Mouse (Mus musculus) limb, embryonic 12.5 days (tissue): Measurements from ENCODE around the gene Taar1. TPM values are rescaled to one million over a fixed set of nuclear protein-coding genes. Genes with fewer than 3 reads are reported as not detected.

Experiments used
- polyA plus RNA-seq: library from polyadenylated mRNA; unstranded; fragments of >200 nt; fragmentation: Nextera tagmentation; extraction: Ambion mirVana; gene quantifications from 2 replicates; pipeline ENCODE4 v1.2.1, GENCODE M21; 2016

Gene Taar1
- polyA plus RNA-seq, 1 experiment from 2014 or later, result not detected

Other genes with a start within 250 kb of the Taar1 start
- gene Rps12, start 133.1 kb upstream of the Taar1 start, polyA plus RNA-seq, result 152 and 159 TPM in 2 replicates
- 13.4 and 15.2 TPM in 2 replicates for gene Slc18b1, start 123.4 kb upstream of the Taar1 start, polyA plus RNA-seq
- not detected in 2 replicates for gene Vnn3, start 68.9 kb upstream of the Taar1 start, polyA plus RNA-seq
- gene Vnn1, start 25.7 kb upstream of the Taar1 start, polyA plus RNA-seq, result 0.61 and 1.0 TPM in 2 replicates
- gene Taar2, start 18.2 kb downstream of the Taar1 start, polyA plus RNA-seq, result not detected in 2 replicates
- gene Taar3, start 29.2 kb downstream of the Taar1 start, polyA plus RNA-seq, result not detected in 2 replicates
- not detected in 2 replicates for gene Taar4, start 40.1 kb downstream of the Taar1 start, polyA plus RNA-seq
- gene Taar5, start 50.4 kb downstream of the Taar1 start, polyA plus RNA-seq, result not detected in 2 replicates
- gene Taar6, start 65.3 kb downstream of the Taar1 start, polyA plus RNA-seq, result not detected in 2 replicates
- not detected in 2 replicates for gene Taar7a, start 73.1 kb downstream of the Taar1 start, polyA plus RNA-seq
- not detected in 2 replicates for gene Taar7b, start 79.6 kb downstream of the Taar1 start, polyA plus RNA-seq
- not detected in 2 replicates for gene Taar7d, start 106.9 kb downstream of the Taar1 start, polyA plus RNA-seq
- not detected in 2 replicates for gene Taar7e, start 117.3 kb downstream of the Taar1 start, polyA plus RNA-seq
- not detected in 2 replicates for gene Taar7f, start 129.2 kb downstream of the Taar1 start, polyA plus RNA-seq
- gene Taar8a, start 156.1 kb downstream of the Taar1 start, polyA plus RNA-seq, result not detected in 2 replicates
- not detected in 2 replicates for gene Taar8b, start 171.9 kb downstream of the Taar1 start, polyA plus RNA-seq
- gene Taar8c, start 181.6 kb downstream of the Taar1 start, polyA plus RNA-seq, result not detected in 2 replicates
- gene Taar9, start 189.2 kb downstream of the Taar1 start, polyA plus RNA-seq, result not detected in 2 replicates
- gene Stx7, start 228.9 kb downstream of the Taar1 start, polyA plus RNA-seq, result 52.0 and 57.9 TPM in 2 replicates